Mouse (Mus musculus) right cerebral cortex, postnatal 10 days (tissue): ENCODE data around the gene Grip1.
"Not testable (repeated sequence)": the region's sequence is repeated elsewhere in the genome, so short reads cannot be mapped to it uniquely, and the experiment has no call there.

ENCODE experiments used
- DNase-seq, 2 experiments: peaks; one replicate each; pipeline ENCODE4 v3.0.0; 2021; ENCODE audit warnings: low spot score in 2 of 2

The Grip1 gene

GRCm38 (mm10) chr10:120061238-120062130, 607.9 kb downstream of the Grip1 start:
- no peak for DNase-seq

- DNase-seq, result peak; percentile 37 to 59
Measured at GRCm38 (mm10) chr10:120064424-120064823, 610.8 kb downstream of the Grip1 start.

- DNase-seq, result no peak
Measured at GRCm38 (mm10) chr10:120066319-120066718, 612.7 kb downstream of the Grip1 start.

GRCm38 (mm10) chr10:120077850-120078249, 624.2 kb downstream of the Grip1 start:
- no peak for DNase-seq

GRCm38 (mm10) chr10:120092548-120092947, 638.9 kb downstream of the Grip1 start:
- DNase-seq, result no peak

GRCm38 (mm10) chr10:120095136-120095535, 641.5 kb downstream of the Grip1 start:
- no peak for DNase-seq

- no peak for DNase-seq
Measured at GRCm38 (mm10) chr10:120095716-120096115, 642.1 kb downstream of the Grip1 start.

GRCm38 (mm10) chr10:120097564-120097963, 643.9 kb downstream of the Grip1 start:
- DNase-seq, result no peak

- DNase-seq, result no peak
Measured at GRCm38 (mm10) chr10:120100806-120101205, 647.2 kb downstream of the Grip1 start.

GRCm38 (mm10) chr10:120111691-120112319, 658.2 kb downstream of the Grip1 start:
- DNase-seq, result no peak

- DNase-seq, result peak; percentile 95
Measured at GRCm38 (mm10) chr10:120112507-120113396, 659.1 kb downstream of the Grip1 start, which contains the start of gene Helb. Gene Helb, minus strand, starts transcription at chr10:120112987.

- DNase-seq, result not testable (repeated sequence)
Measured at GRCm38 (mm10) chr10:120113482-120113881, 659.9 kb downstream of the Grip1 start.

GRCm38 (mm10) chr10:120113980-120114379, 660.4 kb downstream of the Grip1 start:
- no peak for DNase-seq

- DNase-seq, result no peak
Measured at GRCm38 (mm10) chr10:120114493-120114892, 660.9 kb downstream of the Grip1 start.

GRCm38 (mm10) chr10:120115249-120115648, 661.6 kb downstream of the Grip1 start:
- DNase-seq, result no peak

GRCm38 (mm10) chr10:120123721-120124120, 670.1 kb downstream of the Grip1 start:
- DNase-seq, result no peak

GRCm38 (mm10) chr10:120124801-120125464, 671.3 kb downstream of the Grip1 start:
- DNase-seq, result peak; percentile 82 to 90

- DNase-seq, result no peak
Measured at GRCm38 (mm10) chr10:120125465-120125857, 671.8 kb downstream of the Grip1 start.

GRCm38 (mm10) chr10:120128601-120129277, 675.1 kb downstream of the Grip1 start:
- DNase-seq, result no peak

- DNase-seq, result peak; percentile 69 to 81
Measured at GRCm38 (mm10) chr10:120130621-120131020, 677.0 kb downstream of the Grip1 start.

GRCm38 (mm10) chr10:120133697-120134096, 680.1 kb downstream of the Grip1 start:
- DNase-seq, result peak; percentile 39 to 42
